Mouse (Mus musculus) frontal cortex, postnatal 36 days (tissue): ENCODE results near the gene Cd47.

Source experiments
- DNase-seq, 2 experiments: peaks; one replicate each; pipeline ENCODE4 v3.0.0; 2022; ENCODE audit warnings: low spot score in 2 of 2

The Cd47 gene

GRCm38 (mm10) chr16:49799597-49800561 is at the start of gene Cd47:
TSS of gene Cd47 (plus strand) at chr16:49800533.
- DNase-seq, result no peak

GRCm38 (mm10) chr16:49752906-49753305 is 47.4 kb upstream of the Cd47 start:
- DNase-seq, result no peak

- DNase-seq, result no peak
Measured at GRCm38 (mm10) chr16:49753318-49753717, 47.0 kb upstream of the Cd47 start.

GRCm38 (mm10) chr16:49760517-49761203 is 39.7 kb upstream of the Cd47 start:
- no peak for DNase-seq

GRCm38 (mm10) chr16:49761981-49762380 is 38.4 kb upstream of the Cd47 start:
- DNase-seq, result no peak

- no peak for DNase-seq
Measured at GRCm38 (mm10) chr16:49766326-49766725, 34.0 kb upstream of the Cd47 start.

GRCm38 (mm10) chr16:49768491-49769031 is 31.8 kb upstream of the Cd47 start:
- DNase-seq, result no peak

GRCm38 (mm10) chr16:49769831-49770261 is 30.5 kb upstream of the Cd47 start:
- DNase-seq, result no peak

- no peak for DNase-seq
Measured at GRCm38 (mm10) chr16:49770320-49771189, 29.8 kb upstream of the Cd47 start.

GRCm38 (mm10) chr16:49771609-49772396 is 28.5 kb upstream of the Cd47 start:
- no peak for DNase-seq

- DNase-seq, result no peak
Measured at GRCm38 (mm10) chr16:49772576-49772975, 27.8 kb upstream of the Cd47 start.

GRCm38 (mm10) chr16:49773068-49773467 is 27.3 kb upstream of the Cd47 start:
- DNase-seq, result no peak

- no peak for DNase-seq
Measured at GRCm38 (mm10) chr16:49774059-49775001, 26.0 kb upstream of the Cd47 start.

- DNase-seq, result no peak
Measured at GRCm38 (mm10) chr16:49775002-49775966, 25.0 kb upstream of the Cd47 start.

- DNase-seq, result no peak
Measured at GRCm38 (mm10) chr16:49776981-49777380, 23.4 kb upstream of the Cd47 start.

GRCm38 (mm10) chr16:49781556-49782156 is 18.7 kb upstream of the Cd47 start:
- DNase-seq, result no peak

- DNase-seq, result no peak
Measured at GRCm38 (mm10) chr16:49783369-49783768, 17.0 kb upstream of the Cd47 start.

GRCm38 (mm10) chr16:49786116-49786515 is 14.2 kb upstream of the Cd47 start:
- DNase-seq, result no peak
